Mouse (Mus musculus) thymus, adult 2 months (tissue): ENCODE results near the gene Casq2. TPM values are rescaled to one million over a fixed set of nuclear protein-coding genes. Genes with fewer than 3 reads are reported as not detected.

ENCODE experiments used
- DNase-seq: peaks from one replicate; pipeline ENCODE4 v3.0.0; 2021
- H3K27ac ChIP-seq: fragments of 200-500 bp; 2 replicates; pipeline ENCODE4 v1.5.1; 2012; ENCODE audit warnings: low read length, control low read depth; ENCODE audit not compliant: control insufficient read depth, insufficient read depth
- H3K27me3 ChIP-seq: fragments of 200-500 bp; 2 replicates; pipeline ENCODE4 v1.6.1; 2012; ENCODE audit warnings: mild to moderate bottlenecking, low read length, moderate library complexity, mixed read lengths; ENCODE audit not compliant: control insufficient read depth, insufficient read depth
- H3K36me3 ChIP-seq: fragments of 200-500 bp; 2 replicates; pipeline ENCODE4 v1.6.1; 2012; ENCODE audit warnings: mild to moderate bottlenecking, low read length, moderate library complexity; ENCODE audit not compliant: control insufficient read depth, insufficient read depth
- H3K4me1 ChIP-seq: fragments of 200-500 bp; replicated peaks from 2 replicates; pipeline ENCODE4 v1.6.1; 2012; ENCODE audit warnings: low read length; ENCODE audit not compliant: control insufficient read depth, insufficient read depth
- H3K4me3 ChIP-seq: fragments of 200-500 bp; 2 replicates; pipeline ENCODE4 v1.5.1; 2012; ENCODE audit warnings: mild to moderate bottlenecking, low read length, control low read depth, moderate library complexity; ENCODE audit not compliant: control insufficient read depth, insufficient read depth
- CTCF ChIP-seq: fragments of 200-500 bp; IDR thresholded peaks from 2 replicates; pipeline ENCODE4 v1.5.1; 2012; ENCODE audit warnings: mild to moderate bottlenecking, control low read depth, low read length, moderate library complexity, borderline replicate concordance; ENCODE audit not compliant: control insufficient read depth, poor library complexity, insufficient read depth; ENCODE audit errors: extremely low read depth
- POLR2A ChIP-seq: fragments of 200-500 bp; IDR thresholded peaks from 2 replicates; pipeline ENCODE4 v1.6.1; 2012; ENCODE audit warnings: mild to moderate bottlenecking, low read length, control low read depth, moderate library complexity; ENCODE audit not compliant: control insufficient read depth, poor library complexity, insufficient read depth; ENCODE audit errors: extremely low read depth
- WGBS: fragments of 180-500 bp; shearing (Covaris S2); methylation state at CpG from one replicate; pipeline ENCODE4 v1.1.7; 2018; 5-methylcytosine and 5-hydroxymethylcytosine counted together
- polyA plus RNA-seq: library from polyadenylated mRNA; depleted of rRNA; stranded (reverse); fragments of >200 nt; gene quantifications from 2 replicates; pipeline ENCODE4 v1.2.3, GENCODE M21; 2012

The Casq2 gene
- polyA plus RNA-seq, 1 experiment, result 10.1 TPM

GRCm38 (mm10) chr3:102166794-102167193, 80.6 kb downstream of the Casq2 start:
- no peaks in the 10 kb centered on the region for H3K36me3 ChIP-seq
- no peak for DNase-seq
- no peak for TF ChIP-seq CTCF
- TF ChIP-seq POLR2A, result no peak
- H3K4me3 ChIP-seq, result no peak overlapping the region
- H3K27ac ChIP-seq, result no peak overlapping the region
- no peaks in the 10 kb centered on the region for H3K4me1 ChIP-seq
- no peaks in the 10 kb centered on the region for H3K27me3 ChIP-seq
- 98% methylated on average over 8 of the region's 8 CpGs for WGBS

- no peak for DNase-seq
- Histone ChIP-seq H3K27me3 (no peaks in the 10 kb centered on the region), H3K27ac (no peak overlapping the region), H3K4me1 (no peaks in the 10 kb centered on the region), H3K4me3 (no peak overlapping the region), H3K36me3 (no peaks in the 10 kb centered on the region)
- no peak for TF ChIP-seq CTCF
- TF ChIP-seq POLR2A, result no peak
- WGBS, result 82% methylated on average over 10 of the region's 10 CpGs
Observed at GRCm38 (mm10) chr3:102167555-102168210, 81.5 kb downstream of the Casq2 start.

GRCm38 (mm10) chr3:102169197-102169905, 83.1 kb downstream of the Casq2 start:
- Histone ChIP-seq H3K4me1 (no peaks in the 10 kb centered on the region), H3K27ac (no peak overlapping the region)

GRCm38 (mm10) chr3:102174118-102174865, 88.1 kb downstream of the Casq2 start:
- H3K4me3 ChIP-seq, result no peak overlapping the region
- DNase-seq, result no peak
- no peak for TF ChIP-seq POLR2A
- no peak for TF ChIP-seq CTCF
- H3K4me1 ChIP-seq, result no peaks in the 10 kb centered on the region
- H3K27me3 ChIP-seq, result no peaks in the 10 kb centered on the region
- WGBS, result 90% methylated on average over 8 of the region's 8 CpGs
- H3K27ac ChIP-seq, result no peak overlapping the region
- no peaks in the 10 kb centered on the region for H3K36me3 ChIP-seq

More at GRCm38 (mm10) chr3:102169197-102169905, 83.1 kb downstream of the Casq2 start:
- no peak for DNase-seq
- no peaks in the 10 kb centered on the region for H3K27me3 ChIP-seq
- no peak for TF ChIP-seq POLR2A
- TF ChIP-seq CTCF, result no peak
- no peaks in the 10 kb centered on the region for H3K36me3 ChIP-seq
- H3K4me3 ChIP-seq, result no peak overlapping the region
- WGBS, result 77% methylated on average over 13 of the region's 13 CpGs

GRCm38 (mm10) chr3:102175701-102176100, 89.5 kb downstream of the Casq2 start:
- no peaks in the 10 kb centered on the region for H3K4me1 ChIP-seq
- DNase-seq, result no peak
- H3K27me3 ChIP-seq, result no peaks in the 10 kb centered on the region
- WGBS, result 96% methylated on average over 18 of the region's 18 CpGs
- TF ChIP-seq CTCF (no peak), POLR2A (no peak)
- H3K27ac ChIP-seq, result no peak overlapping the region
- no peak overlapping the region for H3K4me3 ChIP-seq
- H3K36me3 ChIP-seq, result no peaks in the 10 kb centered on the region

GRCm38 (mm10) chr3:102176116-102176515, 89.9 kb downstream of the Casq2 start:
- no peak for DNase-seq
- no peak overlapping the region for H3K27ac ChIP-seq
- H3K27me3 ChIP-seq, result no peaks in the 10 kb centered on the region
- no peak overlapping the region for H3K4me3 ChIP-seq
- TF ChIP-seq POLR2A (no peak), CTCF (no peak)
- 85% methylated on average over 5 of the region's 5 CpGs for WGBS
- no peaks in the 10 kb centered on the region for H3K36me3 ChIP-seq
- no peaks in the 10 kb centered on the region for H3K4me1 ChIP-seq
